Mouse (Mus musculus) adrenal gland, postnatal 36 days (tissue): ENCODE data around the gene Plekha6. TPM values are rescaled to one million over a fixed set of nuclear protein-coding genes. Genes with fewer than 3 reads are reported as not detected.
A peak's percentile ranks its signal among the peaks of the same experiment; 100 is the strongest.

ENCODE experiments used
- DNase-seq, 2 experiments: peaks; one replicate each; pipeline ENCODE4 v3.0.0; 2021; ENCODE audit warnings: mixed read lengths in 1 of 2
- total RNA-seq, 2 experiments: library from RNA; stranded (reverse); gene quantifications; 2 replicates each; pipeline ENCODE4 v1.2.3; 2021

Gene Plekha6
- total RNA-seq, 2 experiments from 2014 or later = 14.3 to 18.8 TPM

DNA sequence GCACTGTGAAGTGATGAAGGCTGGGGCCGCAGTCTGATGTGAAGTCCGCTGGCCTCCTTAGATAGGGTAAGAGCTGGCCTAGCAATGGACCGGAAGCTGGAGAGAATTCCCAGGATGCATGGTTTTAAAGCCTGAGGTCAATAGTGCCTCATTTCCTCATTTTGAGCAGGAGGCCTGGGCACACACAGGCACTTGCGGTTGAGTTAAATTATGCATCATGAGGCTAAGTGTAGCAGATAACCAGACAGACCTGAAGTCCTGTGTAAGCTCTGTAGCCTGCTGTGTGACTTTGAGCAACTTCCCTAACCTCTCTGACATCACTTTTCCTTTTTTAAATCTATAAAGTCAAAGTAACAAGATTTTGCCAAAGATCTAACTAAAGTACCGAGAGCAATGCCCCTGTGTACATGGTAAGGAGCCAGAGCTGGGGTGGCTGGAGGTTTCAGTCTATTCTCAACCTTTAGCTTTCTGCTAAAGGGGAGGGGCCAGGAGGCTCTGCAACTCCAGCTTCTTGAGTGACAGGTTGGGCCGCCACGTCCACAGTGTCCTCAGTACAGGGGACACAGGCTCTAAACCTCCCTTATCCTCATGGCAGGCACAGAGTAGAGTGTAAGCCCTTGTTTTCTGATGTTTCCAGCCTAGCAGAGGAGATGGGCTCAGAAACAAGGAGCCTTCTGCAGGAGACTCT lies 50.8 kb downstream of the Plekha6 start:
- DNase-seq = no peak

DNA sequence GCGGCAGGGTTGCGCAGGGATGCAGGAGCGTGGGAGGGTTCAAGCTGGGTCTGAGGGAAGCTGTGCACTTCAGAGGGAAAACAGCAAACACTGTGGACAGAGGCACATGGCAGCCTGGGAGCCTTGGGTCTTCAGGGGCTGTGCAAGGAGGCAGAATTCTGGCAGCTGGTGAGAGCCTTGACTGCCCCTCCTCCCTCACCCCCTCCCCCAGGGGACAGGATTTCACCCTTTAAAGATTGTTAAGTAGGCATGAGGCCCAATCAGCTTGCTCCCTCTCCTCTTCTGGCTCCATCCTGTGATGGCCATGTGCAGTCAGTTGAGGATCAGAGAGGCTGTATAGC lies 51.3 kb downstream of the Plekha6 start:
- DNase-seq = no peak

DNA sequence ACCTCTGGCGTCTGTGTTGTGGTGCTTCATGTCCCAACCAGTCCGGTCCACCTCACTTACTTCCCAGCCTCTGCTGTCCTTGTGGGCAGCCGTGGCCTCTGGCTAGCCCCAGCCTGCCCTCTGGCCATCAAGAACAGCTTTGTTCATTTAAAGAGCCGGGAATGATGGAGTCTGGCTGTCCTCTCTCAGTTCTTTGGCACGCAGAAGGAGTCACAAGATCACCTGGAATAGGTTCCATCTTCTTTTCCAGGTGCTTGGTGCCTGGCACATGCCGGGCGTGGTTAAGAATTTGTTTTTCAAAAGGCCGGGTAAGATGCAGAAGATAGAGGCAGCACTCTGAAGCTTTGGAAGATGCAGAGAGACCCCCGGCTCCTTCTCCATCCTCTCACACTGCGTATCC lies 51.7 kb downstream of the Plekha6 start:
- no peak for DNase-seq

DNA sequence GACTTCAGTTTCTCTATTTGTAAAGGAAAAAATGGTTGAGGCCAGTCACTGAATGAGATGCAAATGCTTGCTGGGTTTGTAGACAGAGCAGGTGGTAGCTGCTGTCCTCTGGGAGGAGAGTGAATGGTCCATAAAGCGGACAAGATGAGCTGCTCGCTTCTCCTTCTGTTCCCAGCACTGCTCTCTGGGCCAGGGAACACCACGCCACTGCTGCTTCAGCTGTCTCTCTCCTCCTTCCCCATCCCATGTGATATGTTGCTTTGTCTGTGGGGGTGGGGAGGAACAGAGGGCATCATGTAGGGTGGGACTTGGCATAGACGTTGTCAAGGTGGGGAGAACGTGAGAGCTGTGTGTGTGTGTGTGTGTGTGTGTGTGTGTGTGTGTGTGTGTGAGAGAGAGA lies 53.0 kb downstream of the Plekha6 start:
- DNase-seq = no peak

DNA sequence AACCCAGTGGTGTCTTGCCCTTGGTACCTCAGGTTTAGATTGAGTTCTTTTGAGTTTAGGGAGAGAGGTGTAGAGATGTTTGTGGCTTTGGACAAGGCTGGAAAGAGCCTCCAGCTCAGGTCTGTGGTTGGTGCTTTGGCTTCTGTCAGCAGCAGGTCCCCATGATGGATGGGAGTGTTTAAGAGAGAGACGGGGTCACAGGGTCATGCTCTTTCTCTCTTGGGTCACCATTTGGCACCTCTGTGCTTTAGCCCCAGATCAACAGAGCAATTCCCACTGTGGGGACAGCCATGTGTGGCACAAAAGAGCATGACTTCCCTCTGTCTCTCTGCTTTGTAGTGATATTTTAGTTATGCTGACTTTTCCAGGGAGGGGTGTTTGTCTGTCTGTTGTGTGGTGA lies 55.1 kb downstream of the Plekha6 start:
- DNase-seq = no peak

DNA sequence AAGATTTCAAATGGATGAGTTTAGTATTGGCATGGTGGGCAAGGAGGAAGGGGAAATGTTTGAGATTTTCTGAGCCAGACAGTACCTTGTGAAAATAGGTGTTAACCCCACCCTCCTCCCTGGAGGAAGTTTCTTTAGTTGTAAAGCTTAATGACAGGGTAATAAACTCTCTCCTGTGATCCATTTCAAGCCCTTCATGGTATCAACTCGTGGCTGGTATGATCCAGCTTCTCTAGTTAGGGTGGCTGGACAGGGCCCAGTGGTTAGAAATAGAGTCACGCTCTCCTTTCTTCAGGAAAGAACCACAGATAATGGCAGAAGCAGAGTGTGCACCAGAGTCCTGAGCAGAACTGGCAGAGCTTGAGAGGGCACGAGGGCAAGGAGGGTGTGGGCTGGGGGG lies 57.4 kb downstream of the Plekha6 start:
- DNase-seq = no peak

DNA sequence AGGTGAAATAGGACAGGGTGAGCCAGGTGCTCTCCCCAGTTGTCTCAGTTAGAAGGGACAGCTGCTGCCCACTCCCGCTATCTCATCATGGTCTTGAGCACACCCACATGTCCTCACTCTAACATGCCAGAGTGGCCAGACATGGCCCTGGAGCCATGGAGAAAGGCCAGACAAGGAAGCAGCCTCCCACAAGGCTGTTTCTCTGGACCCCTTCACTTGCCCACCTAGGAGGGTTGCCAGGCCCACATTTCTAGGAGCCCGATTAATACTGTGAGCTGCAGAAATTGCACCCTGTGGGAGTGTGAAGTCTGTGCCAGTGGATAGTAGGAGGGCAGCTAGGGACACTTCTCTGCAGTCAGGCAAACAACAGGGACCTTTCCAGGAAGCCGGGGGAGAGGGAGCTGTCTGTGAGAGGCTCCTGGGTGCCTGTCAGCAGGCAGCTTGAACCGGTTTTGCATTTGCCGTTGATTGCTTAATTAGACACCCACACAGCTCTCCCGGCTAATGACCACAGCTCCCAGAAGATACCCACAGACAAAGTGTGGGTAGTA lies 58.5 kb downstream of the Plekha6 start:
- no peak for DNase-seq

DNA sequence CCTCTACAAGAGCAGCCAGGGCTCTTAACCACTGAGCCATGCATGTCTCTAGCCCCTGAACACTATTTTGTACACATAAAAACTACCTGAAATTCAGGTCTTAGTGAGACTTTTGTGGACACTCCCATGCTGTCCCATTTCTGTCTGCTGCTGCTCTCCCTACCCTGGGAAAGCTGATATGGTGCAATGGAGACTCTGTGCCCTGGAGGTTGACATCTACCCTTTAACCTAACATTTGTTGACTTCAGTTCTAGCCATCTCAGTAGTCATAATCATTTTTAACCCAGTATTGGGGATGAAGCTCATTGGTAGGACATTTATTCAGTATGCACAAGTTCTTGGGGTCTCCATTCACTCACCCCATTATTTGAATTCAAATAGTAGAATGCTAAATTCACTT lies 60.7 kb downstream of the Plekha6 start:
- DNase-seq = no peak

DNA sequence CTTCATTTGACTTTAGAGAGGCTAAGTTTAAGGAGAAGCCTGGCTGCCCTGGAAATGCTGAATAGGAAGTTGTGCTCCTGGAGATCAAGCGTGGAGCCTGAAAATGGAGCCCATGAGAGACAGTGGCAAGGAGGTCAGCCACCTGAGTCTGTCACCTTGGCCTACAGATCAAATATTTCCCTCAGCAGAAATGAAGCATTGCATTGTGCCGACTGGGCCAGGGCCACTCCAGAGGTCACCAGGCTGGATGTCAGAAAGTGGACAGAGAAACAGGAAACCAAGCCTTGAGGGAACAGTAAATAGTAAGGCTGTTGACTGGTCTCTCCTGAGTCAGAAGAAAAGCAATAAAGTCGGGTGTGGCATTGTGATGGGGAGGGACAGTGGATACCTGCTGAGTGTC lies 61.1 kb downstream of the Plekha6 start:
- DNase-seq = no peak

DNA sequence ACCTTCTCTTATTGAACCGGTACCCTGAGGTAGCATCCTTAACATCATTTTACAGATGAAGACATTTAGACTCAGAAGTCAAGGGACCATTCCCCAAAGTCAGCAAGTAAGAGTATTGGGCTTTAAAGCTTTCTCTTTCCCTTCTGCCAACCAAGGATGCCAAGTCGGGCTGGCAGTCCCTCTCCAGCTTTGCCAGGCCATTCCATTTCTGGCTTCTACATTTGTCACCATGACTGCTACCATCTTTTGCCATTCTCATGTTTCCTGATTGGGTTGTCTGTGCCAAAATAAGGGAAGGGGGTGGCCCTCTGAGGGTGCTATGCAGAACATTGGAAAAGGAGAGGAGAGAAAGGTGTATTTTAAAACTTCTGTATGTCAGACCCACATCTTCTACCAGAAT lies 61.6 kb downstream of the Plekha6 start:
- DNase-seq = no peak

DNA sequence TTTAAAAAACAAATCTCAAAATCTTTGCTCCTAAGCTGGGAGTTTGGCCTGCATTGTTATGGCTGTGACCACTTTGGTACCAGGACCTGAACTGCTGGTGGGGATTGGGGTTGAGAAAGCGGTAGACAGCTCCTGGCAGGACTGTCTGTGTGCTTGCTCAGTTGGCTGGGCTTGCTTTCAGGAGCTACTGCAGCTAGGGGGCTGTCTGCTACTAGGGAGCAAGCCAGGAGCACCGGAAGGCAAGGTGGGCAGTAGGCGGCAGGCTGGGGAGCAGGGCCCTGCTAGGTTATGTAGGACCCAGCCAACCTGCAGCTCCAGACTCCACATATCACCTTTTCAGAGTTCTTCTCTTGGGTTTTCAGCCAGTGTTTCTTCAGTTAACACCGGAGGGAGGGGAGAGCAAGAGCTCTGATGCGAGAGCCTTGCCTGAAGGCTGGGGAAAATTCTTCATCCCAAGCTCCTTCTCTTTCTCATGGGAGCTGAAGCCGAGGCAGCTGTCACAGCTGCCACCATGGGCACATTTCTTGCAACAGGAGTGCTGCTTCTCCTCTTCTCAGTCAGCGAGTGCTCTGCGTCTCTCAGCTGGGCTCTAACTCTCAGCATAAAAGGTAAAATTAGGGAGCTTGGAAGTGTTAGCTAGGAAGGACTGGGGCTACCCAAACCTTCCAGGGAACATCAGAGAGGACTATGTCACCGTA lies 62.1 kb downstream of the Plekha6 start:
- peak; percentile 53 to 75 for DNase-seq

DNA sequence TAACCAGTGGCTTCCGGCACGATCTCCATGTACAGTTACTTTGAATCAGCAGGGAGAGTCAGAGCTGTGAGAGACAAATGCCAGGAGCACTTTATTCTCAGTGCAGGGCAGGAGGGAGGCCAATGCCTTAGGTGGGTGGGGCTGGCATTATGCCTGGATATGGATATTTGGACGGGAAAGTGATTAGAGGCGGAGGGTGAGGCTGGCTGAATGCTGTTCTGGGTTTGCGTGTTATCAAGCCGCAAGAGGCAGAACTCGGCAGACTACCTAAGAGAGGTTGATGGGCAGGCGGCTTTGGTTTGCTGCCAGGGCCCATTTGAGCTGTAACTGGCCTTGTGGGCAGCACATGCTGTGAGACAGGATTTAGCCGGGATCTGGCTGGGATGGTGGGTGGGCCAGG lies 62.9 kb downstream of the Plekha6 start:
- peak; percentile 71 to 88 for DNase-seq

DNA sequence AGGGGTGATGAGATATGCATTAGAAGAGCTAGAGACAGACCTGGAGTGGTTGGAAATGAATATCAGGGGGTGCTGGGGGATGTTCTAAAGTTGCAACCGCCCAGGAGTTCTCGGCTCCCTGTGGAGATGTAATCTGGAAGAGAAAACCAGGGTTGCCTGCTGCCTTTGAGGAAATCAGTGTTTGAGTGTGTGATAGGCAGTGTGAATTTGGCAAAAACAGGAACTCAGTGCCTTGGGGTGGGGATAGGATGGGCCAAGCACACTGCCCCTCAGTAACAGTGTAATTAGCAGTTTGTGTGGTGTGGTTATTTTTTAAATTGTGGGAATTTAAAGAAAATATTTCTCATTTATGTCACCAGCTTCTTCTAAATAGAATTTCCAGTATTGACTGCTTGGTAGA lies 63.4 kb downstream of the Plekha6 start:
- no peak for DNase-seq

DNA sequence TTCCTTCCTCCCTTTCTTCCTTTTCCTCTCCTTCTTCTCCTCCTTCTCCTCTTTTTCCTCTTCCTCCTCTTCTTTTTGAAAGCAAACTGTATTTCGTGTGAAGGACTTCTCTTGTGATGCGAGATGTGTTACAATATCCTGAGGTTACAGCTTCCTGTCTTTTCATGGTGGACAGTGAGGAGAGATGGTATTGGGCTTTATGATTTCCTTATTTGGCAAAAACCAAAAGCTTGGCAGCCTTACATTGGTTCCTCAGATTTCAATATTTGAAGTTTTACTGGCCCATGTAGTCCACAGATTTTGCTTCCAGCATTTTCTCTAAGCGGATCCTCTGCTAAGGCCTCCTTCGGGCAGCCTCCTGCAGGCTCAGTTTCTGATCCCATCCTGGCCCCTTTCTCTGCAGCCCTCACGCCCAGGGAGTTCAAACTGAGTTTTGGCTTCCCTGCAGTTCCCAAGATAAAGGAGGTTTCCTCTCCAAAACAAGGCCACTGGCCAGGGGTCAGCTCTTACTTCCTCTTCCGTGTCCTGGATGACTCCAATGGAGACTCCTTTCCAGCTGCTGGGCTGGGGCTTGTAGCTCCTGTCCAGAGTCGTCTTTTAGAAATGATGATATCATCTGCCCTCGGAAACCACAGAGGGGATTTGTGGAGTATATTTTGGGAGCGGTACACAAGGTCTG lies 64.9 kb downstream of the Plekha6 start:
- peak in 1 of 2 experiments; percentile 52 for DNase-seq

DNA sequence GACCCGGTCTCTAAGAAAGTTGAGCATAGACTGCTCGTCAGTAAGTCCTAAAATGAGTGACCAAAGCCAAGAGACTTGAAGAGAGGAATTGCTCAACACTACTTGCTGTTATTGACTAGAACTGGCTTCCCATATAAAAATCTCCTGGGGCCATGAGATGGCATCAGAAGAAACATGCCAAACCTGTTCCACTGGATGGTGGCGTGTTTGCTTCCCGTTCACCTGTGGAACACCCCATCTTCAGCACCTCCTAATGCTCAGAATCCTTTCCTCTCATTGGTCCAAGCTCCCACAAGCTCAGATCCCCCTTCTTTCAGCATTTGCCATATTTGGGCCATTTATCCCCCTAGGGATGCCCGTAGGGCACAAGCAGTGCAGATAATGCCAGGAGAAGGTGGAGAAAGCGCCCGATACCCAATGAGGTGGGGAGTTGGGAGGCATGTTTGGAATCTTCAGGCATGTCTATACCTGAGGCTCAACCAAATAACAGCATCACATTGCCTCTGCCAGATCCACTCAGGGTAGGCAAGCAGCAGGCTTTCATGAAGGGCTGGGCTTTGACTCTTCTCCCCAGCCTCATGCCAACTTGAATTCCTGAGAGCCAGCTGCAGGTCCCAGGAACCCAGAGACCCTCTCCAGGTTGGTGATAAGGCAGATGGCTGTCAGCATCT lies 67.6 kb downstream of the Plekha6 start:
- DNase-seq = no peak

DNA sequence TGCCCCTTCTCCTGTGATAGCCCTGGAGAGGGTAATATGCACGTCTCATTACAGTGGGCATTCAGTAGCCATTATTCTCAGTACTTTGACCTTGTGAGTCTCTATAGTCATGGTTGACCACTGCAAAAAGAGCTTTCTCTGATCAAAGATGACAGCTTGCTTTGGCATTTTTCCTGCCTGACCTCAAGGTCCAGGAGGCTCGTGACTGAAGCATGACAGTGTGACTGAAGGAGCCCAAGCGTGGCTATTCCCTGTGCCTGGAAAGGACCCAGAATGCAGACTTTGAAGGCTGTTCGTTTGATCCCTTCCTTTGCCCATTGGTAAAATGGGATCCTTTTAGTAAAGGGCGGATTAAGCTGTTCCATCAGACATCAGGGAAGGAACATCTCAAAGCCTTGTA lies 71.9 kb downstream of the Plekha6 start:
- peak; percentile 72 to 83 for DNase-seq

DNA sequence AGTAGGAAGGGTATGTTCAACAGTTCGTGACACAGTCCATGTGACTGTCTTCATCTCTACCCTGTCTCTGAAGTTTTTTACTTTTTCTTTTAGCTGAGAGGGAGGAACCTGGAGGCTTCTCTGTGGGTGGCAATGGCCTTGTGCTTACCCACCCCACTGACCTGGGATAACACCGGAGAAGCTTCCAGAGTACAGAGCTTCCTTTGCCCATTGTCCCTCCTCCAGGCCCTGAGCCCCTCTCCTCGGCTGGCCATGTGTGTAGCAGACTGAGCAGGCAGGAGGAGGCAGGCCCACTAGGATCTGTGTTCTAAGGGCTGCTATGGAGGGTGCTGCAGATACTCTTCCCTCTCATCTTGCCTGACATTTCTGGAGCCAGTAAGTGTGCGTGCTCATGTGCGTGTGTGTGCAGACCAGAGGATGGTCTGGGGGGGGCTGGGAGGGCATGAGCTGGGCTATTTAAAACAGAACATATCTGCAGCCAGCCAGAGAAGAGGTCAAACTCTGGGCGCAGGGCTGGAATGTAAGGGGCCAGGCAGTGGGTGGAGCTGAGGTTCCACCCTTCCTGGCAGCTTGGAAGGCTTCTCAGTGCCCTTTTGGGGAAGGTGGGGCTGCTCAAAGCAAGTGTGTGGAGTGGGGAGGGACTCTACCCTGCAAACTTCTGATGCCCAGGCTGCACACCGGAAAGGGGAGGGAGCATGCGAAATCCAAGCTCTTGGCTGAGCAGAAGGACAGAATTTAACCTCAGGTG lies 72.9 kb downstream of the Plekha6 start:
- peak; percentile 56 to 64 for DNase-seq

DNA sequence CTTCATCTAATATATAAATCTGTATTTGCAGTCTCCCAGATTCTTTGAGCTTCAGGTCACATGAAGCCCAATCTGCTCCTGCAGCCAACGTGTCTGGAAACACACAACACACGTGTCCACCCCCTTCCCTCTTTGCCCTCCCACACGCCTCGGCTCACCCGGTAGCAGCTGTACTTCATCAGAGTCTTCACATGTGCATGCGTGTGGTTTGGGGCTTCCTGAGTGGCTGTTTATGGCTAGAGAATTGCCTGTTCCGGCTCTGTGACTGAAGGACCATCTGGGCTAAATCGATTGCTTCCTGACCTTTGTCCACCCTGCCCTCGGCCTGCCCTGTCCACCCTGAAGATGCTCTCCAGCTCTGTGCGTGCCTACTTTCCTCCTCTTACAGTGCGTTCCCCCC lies 73.7 kb downstream of the Plekha6 start:
- peak in 1 of 2 experiments; percentile 32 for DNase-seq

DNA sequence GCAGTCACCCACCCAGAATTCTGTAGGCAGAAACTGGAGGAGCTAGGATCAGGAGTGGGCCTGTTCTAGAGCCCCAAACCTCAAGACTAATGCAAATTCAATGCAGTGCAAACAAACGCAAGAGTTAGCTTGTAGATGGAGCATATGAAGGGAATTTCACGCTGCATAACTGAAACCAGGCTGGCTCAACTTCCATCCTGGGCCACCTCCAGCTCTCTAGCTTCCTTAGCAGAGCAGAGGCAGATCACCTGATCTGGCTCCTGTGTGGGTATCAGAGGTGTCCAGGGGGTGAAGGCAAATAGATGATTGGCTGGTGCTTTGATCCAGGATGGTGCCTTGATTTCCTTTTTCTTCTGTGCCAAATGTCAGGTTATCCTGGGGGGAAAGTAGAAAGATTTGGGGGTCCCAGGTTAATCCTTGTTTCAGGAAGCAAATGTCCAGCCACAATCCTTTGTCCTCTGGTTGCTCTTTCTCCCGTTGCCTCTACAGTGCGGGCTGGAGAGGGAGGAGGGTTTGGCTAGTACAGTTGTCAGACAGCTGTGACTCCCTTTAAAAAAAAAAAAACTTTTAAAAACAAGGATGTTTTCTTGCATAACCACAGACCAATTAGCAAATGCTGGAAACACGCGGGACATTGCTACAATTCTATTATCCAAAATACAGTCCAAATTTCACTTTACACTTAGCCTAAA lies 75.3 kb downstream of the Plekha6 start:
- no peak for DNase-seq

DNA sequence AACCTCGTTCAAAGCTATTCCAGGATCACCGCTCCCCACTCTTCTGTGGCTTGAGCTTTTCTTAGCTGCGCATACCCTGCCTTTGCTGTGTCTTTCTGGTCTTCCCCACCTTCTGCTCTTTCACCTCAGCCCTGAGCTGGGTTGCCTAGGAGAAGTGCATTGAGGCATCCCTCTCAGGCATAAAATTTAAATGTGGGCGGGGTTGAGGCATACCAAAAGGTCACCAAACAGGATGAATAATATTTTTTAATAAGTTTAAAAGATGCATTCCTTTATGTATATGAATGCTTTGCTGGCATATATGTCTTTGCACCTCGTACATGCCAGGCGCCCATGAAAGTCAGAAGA lies 75.8 kb downstream of the Plekha6 start:
- DNase-seq = no peak

DNA sequence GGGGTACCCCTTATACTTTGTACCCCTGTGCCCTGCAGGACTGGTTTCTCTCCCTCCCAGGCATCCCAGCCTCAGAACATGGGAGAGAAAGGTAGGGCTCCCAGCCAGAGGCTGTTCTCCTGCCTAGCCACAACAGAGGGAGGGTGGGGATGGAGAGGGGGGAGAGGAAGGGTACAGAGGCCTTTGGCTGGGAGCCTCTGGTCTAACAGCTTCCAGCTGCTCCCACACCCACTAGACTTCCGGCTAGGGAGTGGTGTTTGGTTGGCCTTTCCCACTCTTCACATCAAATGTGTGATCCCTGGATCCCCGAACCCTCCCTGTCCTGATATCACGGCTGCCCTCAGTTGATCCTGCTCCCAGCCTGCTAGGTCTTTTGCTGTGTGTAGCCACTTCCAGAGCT lies 76.9 kb downstream of the Plekha6 start:
- no peak for DNase-seq
